Mouse (Mus musculus) megakaryocyte, embryonic 14.5 days (primary cell): ENCODE results near the gene Gm42742.

Experiments used
- FLI1 ChIP-seq: IDR thresholded peaks from 2 replicates; pipeline ENCODE4 v1.6.1; 2012; ENCODE audit warnings: low read length, inconsistent platforms, mixed read lengths
- GATA1 ChIP-seq: IDR thresholded peaks from 3 replicates; pipeline ENCODE4 v1.6.1; 2012; ENCODE audit warnings: mixed read lengths, low read length, inconsistent platforms, borderline replicate concordance

DNA sequence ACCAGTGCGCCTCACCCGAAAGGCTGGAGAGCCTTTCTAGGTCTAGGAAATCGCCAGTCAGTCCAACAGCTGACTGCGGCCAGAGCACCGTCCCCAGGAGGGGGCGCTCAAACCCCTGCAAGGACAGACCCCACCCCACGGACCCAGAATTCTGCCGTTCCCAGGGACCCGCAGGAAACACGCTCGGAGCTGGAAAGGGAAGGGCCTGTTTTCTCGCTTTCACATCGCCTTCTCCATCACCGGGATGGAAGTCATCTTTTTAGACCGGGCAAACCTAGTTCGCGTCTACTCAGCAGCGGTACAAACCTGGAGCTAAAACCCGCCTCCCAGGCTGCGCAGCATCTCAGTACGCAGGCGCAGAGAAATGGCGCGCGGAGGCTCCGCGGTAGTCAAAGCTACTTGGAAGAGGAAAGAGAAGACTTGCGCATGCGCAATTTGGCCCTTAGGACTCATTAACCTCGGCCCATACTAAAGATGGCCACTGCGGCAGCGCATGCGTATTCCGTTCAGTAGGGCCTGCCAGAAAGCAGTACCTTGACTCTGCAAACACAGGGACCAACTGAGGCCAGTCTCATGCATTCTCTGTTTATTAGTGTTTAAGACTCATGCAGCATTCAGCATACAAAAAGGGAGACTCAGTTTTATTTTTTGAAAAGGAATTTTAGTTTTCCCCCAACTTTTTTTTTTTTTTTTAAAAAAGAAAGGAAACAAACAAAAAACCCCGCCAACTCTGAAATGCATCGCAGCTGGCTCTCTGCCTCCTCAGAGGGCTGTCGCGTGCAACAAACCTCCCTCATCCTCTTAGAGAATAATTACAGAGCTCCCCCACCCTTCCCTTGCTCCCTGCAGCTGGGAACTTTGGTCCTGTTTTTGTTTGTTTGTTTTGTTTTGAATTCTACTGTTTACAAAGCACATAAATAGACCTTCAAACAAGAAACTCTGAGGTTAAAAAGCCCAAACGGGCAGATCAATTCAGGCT lies 3.6 kb downstream of the Gm42742 start, which contains the start of gene Pagr1a:
- TF ChIP-seq FLI1 (no peak; the same call in 1 of the 2 replicates), GATA1 (no peak)
